Mouse (Mus musculus): ENCODE results near the gene Tdrd3.

The Tdrd3 gene

DNA sequence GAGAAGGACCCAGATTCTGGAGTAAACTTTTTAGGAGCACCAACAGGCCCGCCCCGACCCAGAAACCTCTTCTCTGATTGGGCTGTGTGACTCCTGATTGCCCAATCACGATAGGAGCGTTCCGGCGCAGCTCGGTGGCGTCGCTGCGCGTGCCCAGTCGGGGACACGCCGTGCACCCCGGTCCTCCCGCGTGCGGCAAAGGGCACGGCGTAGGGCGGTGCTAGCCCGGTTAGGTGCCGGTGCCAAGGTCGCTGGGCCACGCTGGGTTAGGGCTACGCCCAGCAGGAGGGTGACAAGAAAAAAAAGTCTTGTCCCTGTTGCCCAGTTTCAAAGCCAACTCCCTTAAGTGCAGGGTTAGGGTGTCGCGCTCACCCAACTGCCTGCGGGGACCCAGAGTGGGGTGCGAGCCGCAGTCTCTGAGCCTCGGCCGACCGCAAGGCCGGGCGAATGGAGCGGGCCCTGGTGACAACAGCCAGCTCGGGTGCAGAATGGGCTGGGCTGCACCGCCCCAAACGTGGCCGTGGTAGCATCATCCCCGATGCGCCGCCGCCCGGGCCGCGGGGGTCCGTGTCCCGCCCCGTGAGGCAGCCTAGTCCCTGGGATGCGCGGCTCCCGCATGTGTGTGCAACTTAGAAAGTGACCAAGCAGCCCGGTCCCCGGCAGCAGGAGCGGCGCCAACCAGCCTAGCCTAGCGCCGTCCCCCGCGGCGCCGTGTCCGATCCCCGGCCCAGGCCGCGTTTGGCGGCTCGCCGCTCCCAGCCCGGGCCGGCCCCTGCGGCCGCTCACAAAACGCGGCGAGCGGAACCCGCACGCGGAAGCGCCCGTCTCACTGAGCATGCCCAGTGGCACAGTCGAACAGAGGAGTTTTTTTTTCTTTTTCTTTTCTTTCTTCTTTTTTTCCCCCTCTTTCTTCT is at the start of gene Tdrd3:
Gene Tdrd3, plus strand, starts transcription at position 832 of the 914 bp plus-strand sequence.
- peak; percentile 98 to 99 for DNase-seq (ENCODE audit: inconsistent age in 2 of 2, low spot score in 1 of 2)

DNA sequence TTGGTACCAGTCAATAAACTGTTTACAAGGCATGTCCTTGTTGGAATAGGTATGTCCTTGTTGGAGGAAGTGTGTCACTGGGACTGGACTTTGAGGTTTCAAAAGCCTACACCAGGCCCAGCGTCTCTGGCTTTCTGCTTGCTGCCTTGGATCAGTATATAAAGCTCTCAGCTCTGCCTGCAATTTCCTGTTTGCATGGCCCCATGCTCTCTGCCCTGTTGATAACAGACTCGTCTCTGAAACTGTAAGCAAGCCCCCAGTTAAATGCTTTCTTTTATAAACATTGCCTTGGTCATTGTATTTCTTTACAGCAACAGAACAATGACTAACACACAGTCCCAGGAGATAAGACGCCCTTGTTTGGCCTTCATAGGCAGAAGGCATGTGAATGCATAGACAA is 49.3 kb upstream of the Tdrd3 start:
- peak in 1 of 2 experiments; percentile 11 for DNase-seq (ENCODE audit: inconsistent age in 2 of 2, low spot score in 1 of 2)

DNA sequence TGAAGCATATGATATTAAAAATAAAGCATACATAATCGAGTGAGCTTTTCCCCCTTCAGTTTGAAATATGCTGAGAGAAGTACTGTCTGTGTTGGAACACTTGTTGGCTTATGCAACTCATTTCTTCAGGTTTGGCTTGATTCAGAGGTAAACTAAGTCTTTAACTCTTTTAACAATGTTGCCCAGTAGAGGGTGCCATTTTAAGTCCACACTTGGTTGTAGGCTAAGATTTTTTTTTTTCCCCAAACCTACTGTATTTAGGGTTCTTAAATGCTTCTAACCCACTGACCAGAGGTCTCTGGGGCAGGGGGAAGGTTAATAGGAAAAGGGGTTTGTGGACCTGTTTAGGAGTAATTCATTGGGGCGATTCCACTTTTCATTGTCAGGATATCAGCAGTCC is 33.4 kb upstream of the Tdrd3 start:
- DNase-seq (ENCODE audit: inconsistent age in 2 of 2, low spot score in 1 of 2), result peak in 1 of 2 experiments; percentile 30

DNA sequence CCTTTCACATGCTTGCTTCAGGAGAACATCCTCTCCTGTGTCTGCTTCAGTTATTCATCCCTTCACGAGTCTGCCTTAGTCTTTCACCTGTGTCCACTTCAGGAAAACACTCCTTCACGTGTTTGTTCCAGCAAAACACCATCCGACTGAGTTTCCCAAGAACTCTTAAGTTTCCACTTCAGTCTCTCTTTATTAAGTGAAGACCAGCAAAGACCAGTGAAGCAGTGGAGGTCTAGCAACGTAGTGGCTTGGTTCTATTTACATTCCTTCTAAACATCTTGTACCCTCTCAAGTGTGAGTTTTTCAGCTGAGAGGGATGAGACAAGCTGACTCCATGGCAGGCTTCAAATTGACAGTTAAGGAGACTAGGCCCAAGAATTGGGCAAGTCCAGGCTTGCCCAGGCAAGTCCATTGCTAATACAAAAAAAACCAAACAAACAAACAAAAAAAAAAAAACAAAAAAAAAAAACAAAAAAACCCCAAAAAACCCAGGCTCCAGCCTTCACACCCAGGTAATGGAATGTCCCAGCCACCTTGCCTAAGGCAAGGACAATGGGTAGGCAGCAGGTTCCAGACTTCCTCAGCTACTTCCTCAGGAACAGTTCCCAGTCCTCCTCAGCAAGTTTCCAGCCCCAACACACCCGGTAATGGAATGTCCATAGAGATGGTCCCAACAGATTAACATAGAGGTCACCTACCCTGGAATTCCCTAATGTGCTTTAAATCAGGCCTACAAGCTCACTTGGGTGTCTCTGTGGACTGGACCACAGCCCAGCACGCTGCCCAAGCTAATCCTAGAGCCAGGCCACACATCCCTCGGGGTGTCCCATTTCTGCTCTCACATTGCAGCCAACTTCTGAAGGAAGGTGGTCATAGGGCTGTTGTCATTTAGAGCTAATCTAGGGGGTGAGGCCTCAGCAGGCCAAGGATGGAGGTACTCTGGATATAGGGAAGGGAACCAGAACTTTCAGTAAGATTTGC is 31.9 kb upstream of the Tdrd3 start:
- no peak for DNase-seq (ENCODE audit: inconsistent age in 2 of 2, low spot score in 1 of 2)

DNA sequence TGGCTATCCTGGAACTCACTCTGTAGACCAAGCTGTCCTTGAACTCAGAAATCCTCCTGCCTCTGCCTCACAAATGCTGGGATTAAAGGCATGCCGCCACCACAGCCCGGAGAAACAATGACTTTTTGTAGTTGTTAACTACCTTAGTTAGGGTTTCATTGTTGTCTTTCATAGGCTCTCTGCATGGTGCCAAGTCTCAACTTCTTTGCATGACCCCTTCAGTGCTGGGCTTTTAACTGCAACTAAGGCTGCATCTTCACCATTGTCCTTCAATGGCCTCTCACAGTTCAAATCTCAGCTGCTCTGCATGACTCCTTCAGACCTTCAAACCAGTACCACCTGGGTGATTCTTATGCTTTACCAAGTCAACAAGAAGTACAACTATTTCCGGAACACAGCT is 23.3 kb upstream of the Tdrd3 start:
- no peak for DNase-seq (ENCODE audit: inconsistent age in 2 of 2, low spot score in 1 of 2)

DNA sequence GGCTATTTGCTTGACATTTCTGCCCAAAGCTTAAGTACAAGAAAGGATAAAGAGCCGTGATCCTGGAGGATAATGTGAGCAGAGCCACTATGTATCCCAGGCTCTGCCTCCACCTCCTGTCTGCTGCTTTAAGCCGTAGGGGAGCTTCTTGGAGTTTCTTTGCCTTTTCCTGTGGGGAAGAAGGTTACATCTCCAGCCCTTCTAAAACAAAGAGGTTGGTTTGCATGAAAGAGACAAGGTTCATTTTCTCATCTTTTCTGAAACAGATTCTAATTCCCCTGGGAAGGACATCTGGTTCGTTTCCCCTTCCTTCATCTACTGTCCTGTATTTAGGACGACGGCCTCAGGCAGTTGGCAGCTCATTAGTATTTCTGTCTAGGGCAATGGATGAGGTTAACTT is 19.8 kb upstream of the Tdrd3 start:
- DNase-seq (ENCODE audit: inconsistent age in 2 of 2, low spot score in 1 of 2), result no peak

DNA sequence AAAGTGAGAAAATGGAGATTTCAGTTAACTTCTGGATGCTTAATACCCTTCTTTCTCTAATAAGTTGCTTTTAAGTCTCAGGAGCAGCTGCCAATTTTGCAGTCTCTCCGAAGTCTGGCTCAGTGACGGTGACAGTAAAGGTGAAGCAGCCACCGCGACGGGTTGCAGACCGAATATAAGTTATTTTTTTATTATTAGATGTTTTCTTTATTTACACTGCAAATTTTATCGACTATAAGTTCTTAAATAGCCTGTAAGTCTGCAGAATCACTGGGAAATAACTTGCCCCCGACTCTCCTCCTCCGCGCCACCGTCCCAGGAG is 992 bp upstream of the Tdrd3 start:
- DNase-seq (ENCODE audit: inconsistent age in 2 of 2, low spot score in 1 of 2), result no peak

DNA sequence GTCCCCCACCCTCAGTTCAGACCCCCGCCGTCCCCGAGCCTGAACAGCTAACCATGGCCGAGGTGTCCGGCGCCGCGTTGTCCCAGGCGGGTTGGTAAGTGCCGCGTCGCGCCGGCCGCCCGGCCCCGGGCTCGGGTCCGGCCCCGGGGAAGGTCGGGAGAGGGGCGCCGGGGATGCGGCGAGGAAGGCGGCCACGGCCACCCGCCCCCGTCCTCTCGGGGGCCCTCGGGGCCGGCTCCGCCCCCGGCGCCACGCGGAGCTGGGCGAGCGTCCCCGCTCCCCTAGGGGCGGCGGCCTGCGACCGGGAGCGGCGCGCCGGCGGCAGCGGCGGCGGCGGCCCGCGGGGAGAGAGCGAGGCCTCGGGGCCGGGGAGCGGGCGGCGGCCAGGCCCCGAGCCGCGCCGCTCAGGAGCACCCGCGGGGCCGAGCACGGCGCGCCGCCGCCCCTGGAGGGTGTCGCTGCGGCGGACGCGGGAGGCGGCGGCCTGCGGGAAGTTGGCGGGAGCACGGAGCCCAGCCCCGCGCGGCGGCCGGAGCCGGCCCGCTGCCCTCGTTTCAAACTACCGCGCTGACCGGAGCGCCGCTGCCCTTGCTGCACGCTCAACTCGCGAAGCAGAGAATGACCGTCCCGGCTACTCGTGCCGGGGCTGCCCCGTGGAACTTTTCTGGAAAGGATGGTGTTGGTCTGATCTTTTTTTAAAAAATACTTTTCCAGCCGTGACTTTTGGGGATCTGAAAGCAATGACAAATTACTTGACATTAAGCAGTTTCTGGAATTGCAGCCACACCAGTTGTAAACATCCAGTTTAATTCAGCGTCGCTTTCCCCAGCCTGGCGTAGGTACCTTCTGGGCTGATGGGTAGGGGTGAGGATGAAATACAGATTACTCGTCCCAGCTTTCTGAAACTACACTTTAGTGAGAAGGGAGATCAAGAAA is 584 bp downstream of the Tdrd3 start:
- peak; percentile 72 to 89 for DNase-seq (ENCODE audit: inconsistent age in 2 of 2, low spot score in 1 of 2)

DNA sequence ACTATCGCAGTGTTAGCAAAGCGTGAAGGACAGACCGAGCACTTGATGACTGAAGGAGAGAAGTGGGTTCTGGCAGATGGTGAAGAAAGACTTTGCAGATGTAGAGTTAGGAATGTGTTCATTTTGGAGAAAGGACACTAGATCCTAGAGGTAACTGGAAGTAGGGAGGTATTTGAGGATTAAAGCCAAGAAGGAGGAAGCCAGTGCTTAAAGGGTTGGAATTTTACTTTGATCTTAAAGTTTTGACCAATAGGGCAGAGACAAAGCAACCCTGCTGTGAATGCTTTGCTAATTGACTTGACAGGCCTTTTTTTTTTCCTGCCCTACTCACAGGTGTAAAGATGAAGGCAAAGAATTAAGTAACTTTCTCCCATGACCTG is 1.2 kb downstream of the Tdrd3 start:
- DNase-seq (ENCODE audit: inconsistent age in 2 of 2, low spot score in 1 of 2), result no peak

DNA sequence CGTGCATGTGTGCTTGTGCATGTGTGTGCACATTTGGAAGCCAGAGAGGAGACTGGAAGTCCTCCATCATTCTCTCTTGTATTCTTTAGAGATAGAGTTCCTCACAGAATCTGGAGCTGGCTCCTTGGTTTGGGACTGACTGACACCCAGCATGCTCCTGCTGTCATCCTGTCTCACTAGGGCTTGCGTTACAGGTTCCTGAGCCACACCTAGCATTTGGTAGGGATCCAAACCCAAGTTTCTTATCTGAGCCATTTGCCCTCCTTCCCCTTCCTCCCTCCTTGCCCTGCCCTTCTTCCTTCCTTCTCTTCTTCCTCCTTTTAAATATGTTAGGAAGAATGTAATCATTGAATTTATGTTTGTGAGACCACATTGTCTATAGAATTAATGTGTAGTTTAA is 3.3 kb downstream of the Tdrd3 start:
- no peak for DNase-seq (ENCODE audit: inconsistent age in 2 of 2, low spot score in 1 of 2)

DNA sequence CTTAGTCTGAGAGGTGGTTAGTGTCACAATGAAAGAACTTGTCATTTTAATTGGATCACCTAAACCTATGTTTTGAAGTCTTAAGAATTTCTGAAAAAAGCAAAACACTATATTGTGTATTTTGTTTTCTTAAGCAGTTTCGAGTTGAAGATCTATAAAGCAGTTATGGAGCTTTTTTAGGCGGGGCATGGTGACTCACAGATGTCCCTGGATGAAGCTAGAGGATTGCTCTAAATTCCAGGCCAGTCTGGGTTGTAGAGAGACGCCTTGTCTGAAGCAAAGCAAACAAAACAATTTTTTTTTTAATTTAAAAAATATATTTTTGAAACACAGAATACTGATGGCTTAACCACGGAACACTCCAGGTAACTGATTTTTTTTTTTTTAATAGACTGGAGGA is 4.1 kb downstream of the Tdrd3 start:
- DNase-seq (ENCODE audit: inconsistent age in 2 of 2, low spot score in 1 of 2), result peak in 1 of 2 experiments; percentile 75

DNA sequence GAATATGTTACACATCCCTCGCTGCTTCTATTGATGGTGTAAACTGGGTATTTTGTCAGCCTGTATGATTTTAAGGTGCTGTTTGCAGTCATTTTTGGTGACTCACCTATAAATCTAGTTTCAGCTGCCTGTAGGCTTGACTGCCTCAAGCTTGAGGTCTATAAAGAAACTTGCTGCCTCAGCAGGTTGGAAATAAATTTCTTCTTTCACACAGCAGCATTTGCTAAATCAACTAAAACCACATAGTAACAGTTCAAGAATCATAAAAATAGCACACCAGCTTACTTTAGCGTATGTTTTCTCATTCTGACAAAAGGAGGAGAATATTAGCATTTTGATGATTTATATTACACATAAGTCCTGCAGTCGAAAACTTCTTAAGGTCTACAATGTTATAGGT is 6.0 kb downstream of the Tdrd3 start:
- DNase-seq (ENCODE audit: inconsistent age in 2 of 2, low spot score in 1 of 2), result no peak

DNA sequence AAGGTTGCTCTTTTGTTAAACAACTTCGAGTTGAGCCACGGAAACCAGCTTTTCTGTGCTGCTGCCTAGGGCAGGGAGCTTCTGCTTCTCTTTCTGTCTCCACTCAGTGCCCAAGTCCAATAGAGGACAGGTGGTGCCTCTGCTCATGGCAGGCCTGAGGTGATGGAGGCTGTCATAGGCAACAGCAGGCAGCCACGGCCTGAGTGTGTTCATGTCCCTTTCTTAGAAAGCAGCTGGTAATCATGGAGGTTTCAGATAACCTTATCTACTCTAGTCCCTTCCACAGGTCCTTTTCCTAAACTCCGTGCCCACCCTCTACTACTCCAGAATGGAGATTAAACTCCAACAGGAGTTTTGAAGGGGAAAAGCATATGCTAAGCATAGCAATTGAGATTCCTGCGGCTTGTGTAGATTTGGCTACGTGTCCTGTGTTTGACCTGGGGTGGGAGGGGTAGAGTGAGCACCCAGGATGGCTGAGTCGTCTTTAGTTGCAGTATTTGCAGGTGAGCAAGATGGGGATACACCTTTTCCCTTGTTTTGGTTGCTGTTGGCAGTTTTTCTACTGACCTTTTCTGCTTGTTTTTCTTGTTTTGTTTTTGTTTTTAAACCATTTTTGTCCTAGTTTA is 10.0 kb downstream of the Tdrd3 start:
- no peak for DNase-seq (ENCODE audit: inconsistent age in 2 of 2, low spot score in 1 of 2)

DNA sequence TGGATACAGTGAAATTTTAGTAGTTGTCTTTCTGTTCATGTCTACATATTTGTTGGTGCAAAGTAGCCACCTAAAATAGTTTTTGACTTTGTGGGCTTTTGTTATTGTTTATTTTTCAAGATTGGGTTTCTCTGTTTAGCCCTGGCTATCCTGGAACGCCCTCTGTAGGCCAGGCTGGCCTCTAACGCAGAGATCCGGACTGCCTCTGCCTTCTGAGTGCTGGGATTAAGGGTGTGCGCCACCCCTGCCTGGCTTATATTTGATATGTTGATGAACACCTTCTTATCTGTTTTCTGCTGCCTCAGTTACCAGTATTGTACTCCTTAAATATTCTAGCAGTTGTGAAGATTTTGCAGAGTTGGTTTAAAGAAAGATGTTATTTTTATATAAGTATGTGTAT is 10.6 kb downstream of the Tdrd3 start:
- no peak for DNase-seq (ENCODE audit: inconsistent age in 2 of 2, low spot score in 1 of 2)

DNA sequence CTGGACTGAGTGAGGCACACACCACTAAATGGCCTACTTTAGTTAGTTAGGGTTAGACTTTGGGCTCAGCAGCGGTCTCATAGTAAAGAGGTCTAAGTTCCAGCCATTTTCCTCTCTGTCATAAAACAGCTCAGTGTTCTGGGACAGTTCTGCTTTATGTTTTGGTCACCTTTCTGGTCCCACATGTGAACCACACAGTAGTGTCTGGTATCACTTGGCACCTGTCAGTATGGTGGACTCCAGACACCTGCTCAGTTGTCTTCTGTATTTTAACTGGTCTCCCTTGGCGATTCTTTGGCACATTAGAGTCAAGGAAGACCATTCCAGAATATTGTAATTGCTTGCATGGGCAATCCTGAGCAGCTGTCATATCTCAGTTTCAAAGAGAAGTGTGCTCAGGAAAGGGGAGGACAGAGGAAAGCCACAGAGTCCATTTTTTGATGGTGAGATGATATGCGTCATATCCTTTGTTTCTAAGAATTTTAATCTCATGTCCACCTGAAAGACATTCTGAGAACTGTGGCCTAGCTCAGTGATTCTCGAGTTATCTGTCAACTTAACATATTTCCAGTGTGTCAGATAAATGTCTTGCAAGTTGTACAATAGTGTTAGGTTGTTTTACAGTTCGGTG is 11.3 kb downstream of the Tdrd3 start:
- no peak for DNase-seq (ENCODE audit: inconsistent age in 2 of 2, low spot score in 1 of 2)

DNA sequence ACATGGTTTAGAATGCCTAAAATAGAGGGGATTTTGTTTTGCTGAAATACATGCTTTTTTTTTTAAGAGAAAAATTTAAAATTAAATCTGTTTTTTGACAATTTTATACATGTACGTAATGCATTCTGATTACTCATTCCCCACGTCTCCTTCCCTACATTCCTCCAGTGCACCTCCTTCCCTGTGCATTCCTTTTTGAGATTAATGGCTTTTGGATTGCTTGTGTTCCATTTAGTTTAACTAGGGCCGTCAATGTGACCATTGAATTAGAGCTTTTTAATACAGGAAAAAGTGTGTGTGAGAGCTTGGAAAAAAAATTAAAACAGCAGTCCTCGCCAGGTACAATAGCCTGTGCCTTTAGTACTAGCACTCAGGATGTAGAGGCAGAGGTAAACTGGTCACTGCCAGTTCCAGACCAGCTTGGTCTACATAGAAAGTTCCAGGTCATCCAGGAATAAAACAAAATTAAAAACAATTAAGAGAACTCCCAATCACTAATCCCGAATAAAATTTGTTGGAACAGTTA is 17.0 kb downstream of the Tdrd3 start:
- DNase-seq (ENCODE audit: inconsistent age in 2 of 2, low spot score in 1 of 2), result no peak

DNA sequence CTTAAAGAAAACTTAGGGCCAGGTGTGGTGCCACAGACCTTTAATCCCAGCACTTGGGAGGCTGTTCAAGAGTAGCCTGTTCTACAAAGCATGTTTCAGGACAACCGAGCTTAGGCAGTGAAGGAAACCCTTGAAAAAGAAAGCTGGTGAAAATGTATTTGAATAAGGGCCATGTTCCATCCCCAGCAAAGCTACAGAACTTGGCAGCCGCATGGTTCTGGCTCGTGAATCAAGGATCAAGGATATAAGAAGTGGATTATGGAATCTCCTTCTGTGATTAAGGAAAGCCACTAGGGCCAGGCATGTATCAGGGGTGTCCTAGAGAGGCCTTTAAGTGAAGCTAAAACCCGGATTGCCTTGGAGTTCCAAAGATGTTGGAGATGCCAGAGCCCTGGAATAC is 18.9 kb downstream of the Tdrd3 start:
- no peak for DNase-seq (ENCODE audit: inconsistent age in 2 of 2, low spot score in 1 of 2)

DNA sequence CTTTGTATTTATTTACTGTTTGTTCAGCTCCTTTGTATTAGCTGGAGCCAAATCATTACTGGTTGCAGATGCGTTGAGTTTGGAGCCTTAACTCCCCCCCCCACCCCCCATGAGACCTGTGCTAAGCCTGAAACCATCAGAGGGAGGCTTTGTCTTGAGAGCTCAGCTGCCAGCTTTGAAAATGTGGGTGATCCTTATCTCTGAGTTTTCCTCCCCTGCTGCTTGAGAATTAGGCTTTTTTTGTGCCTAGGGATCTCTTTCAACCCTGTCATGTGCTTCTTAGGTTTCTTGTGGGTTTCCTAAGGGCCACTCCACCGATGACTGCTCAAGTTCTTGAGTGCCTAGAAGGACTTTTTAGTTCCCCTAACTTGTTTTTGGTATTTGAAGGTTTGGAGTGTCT is 23.3 kb downstream of the Tdrd3 start:
- DNase-seq (ENCODE audit: inconsistent age in 2 of 2, low spot score in 1 of 2), result no peak

DNA sequence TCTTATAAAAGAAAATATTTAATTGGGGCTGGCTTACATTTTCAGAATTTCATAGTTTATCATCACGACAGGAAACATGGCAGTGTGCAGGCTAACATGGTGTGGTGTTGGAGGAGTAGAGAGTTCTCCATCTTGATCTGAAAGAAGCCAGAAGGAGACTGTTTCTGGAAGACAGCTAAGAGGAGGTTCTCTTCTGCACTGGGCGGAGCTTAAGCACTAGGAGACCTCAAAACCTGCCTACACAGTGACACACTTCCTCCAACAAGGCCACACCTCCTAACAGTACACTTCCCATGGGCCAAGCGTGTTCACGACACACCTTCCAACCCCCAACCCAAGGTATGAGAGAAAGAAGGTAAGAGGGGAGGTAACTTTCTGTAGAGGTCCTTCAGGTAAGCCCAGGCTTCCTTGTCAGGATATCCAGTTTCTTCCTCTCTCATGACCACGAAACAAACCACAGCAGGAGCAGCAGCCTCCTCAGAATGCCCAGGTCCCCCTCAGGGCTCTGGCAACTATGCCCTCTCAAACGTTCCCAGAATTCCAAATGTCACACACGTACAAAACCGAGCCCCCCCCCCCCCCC is 30.0 kb downstream of the Tdrd3 start:
- DNase-seq (ENCODE audit: inconsistent age in 2 of 2, low spot score in 1 of 2), result no peak
